Mouse (Mus musculus) myocyte (in vitro differentiated cells): ENCODE results near the gene Fam181a.

Experiments used
- CEBPB ChIP-seq: IDR thresholded peaks from 2 replicates; pipeline ENCODE4 v1.6.1; 2011; ENCODE audit warnings: mild to moderate bottlenecking, moderate library complexity; ENCODE audit not compliant: poor library complexity, insufficient read depth, severe bottlenecking
- E2F4 ChIP-seq: IDR thresholded peaks from one replicate; pipeline ENCODE4 v1.6.1; 2011; ENCODE audit warnings: mild to moderate bottlenecking, control low read depth, moderate library complexity; ENCODE audit not compliant: insufficient read depth
- MAX ChIP-seq: IDR thresholded peaks from one replicate; pipeline ENCODE4 v1.6.1; 2011; ENCODE audit warnings: low read depth, mild to moderate bottlenecking, control low read depth
- MYOG ChIP-seq, 3 experiments: IDR thresholded peaks; one replicate each; pipeline ENCODE4 v1.6.1; 2011; ENCODE audit warnings: control low read depth in 2 of 3, low read depth in 2 of 3, mild to moderate bottlenecking in 2 of 3; ENCODE audit not compliant: insufficient read length in 2 of 3, control insufficient read depth in 1 of 3, insufficient read depth in 1 of 3
- POLR2A ChIP-seq: IDR thresholded peaks from one replicate; pipeline ENCODE4 v1.6.1; 2011; ENCODE audit warnings: low read depth, mild to moderate bottlenecking, control low read depth, moderate library complexity; ENCODE audit not compliant: insufficient read length
- REST ChIP-seq: IDR thresholded peaks from one replicate; pipeline ENCODE4 v1.6.1; 2011; ENCODE audit warnings: mild to moderate bottlenecking, control low read depth, moderate library complexity; ENCODE audit not compliant: insufficient read depth, insufficient read length
- SRF ChIP-seq: IDR thresholded peaks from one replicate; pipeline ENCODE4 v1.6.1; 2011; ENCODE audit warnings: low read depth; ENCODE audit not compliant: control insufficient read depth, insufficient read length
- TCF12 ChIP-seq: IDR thresholded peaks from one replicate; pipeline ENCODE4 v1.6.1; 2011; ENCODE audit warnings: mild to moderate bottlenecking, control low read depth; ENCODE audit not compliant: poor library complexity, insufficient read depth, severe bottlenecking
- USF1 ChIP-seq: IDR thresholded peaks from one replicate; pipeline ENCODE4 v1.6.1; 2011; ENCODE audit warnings: low read depth, mild to moderate bottlenecking, control low read depth, moderate library complexity

GRCm38 (mm10) chr12:103347406-103347805, 36.6 kb downstream of the Fam181a start:
- TF ChIP-seq USF1 = no peak
- no peak for TF ChIP-seq POLR2A
- TF ChIP-seq TCF12 = no peak
- no peak for TF ChIP-seq REST
- TF ChIP-seq E2F4 = no peak
- no peak for TF ChIP-seq MAX
- no peak for TF ChIP-seq CEBPB
- TF ChIP-seq MYOG (IDR thresholded peaks at IDR 0.05; ENCODE audit: control insufficient read depth in 1 of 3, insufficient read depth in 1 of 3, insufficient read length in 2 of 3, low read depth in 2 of 3) = no peak
- no peak for TF ChIP-seq SRF
